Mouse (Mus musculus): ENCODE results near the gene Vmn2r110.

Vmn2r110 gene

GRCm38 (mm10) chr17:20596323-20596722, at the start of gene Vmn2r110:
TSS of gene Vmn2r110 (minus strand) at chr17:20596423.
- no peak for DNase-seq

DNA sequence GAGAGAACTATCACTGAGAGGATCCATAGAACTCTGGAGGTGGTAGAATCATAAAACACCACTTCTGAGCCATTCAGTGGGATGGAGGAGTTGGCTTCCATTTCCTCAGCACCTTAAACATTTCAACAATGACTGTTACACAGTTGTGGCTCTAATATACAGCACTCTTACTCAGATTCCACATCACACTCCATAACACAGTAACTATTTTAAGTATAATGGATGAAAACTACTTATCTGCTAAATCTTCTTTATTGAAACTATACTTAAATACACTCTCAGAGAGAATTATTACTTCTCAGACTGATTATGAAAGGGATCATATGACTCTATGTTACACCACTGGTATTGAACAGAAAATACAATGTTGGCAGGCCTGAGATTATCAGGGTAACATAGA, 28.6 kb upstream of the Vmn2r110 start, which contains the start of gene Fpr-rs3:
TSS of gene Fpr-rs3 (minus strand) at position 101 of the 400 bp plus-strand sequence.
- DNase-seq = no peak

GRCm38 (mm10) chr17:20564656-20565055, 31.6 kb downstream of the Vmn2r110 start, which contains the start of gene Vmn2r109:
TSS of gene Vmn2r109 (minus strand) at chr17:20564756.
- DNase-seq = no peak

Data from cerebellum, adult 11 months (tissue).